Mouse (Mus musculus): Measurements from ENCODE around the gene Naa40.

DNA sequence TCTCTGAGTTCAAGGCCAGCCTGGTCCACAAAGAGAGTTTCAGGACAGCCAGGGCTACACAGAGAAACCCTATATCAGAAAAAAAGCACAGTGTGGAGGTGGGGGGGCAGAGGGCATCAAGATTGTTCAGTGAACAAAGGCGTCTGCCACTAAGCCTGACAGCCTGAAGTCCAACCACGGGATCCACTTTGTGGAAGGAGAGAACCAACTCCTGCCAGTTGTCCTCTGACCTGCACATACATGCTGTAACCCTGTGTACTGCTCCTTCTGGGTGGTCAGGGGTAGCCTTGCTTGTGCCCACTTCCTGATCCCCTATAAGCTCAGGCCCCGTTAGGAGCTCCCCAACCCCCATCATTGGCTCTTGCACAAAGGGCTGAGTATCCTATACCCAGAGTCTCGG is 55.9 kb downstream of the Naa40 start:
- TF ChIP-seq POLR2A (IDR thresholded peaks at IDR 0.05; ENCODE audit: low read depth, low read length), result no peak
- TF ChIP-seq CTCF (IDR thresholded peaks at IDR 0.05; ENCODE audit: extremely low read depth, insufficient read length, insufficient replicate concordance, low read depth, low read length), result no peak
